8 mouse cellular contexts compared by ENCODE assay signal in the genomic region with DNA sequence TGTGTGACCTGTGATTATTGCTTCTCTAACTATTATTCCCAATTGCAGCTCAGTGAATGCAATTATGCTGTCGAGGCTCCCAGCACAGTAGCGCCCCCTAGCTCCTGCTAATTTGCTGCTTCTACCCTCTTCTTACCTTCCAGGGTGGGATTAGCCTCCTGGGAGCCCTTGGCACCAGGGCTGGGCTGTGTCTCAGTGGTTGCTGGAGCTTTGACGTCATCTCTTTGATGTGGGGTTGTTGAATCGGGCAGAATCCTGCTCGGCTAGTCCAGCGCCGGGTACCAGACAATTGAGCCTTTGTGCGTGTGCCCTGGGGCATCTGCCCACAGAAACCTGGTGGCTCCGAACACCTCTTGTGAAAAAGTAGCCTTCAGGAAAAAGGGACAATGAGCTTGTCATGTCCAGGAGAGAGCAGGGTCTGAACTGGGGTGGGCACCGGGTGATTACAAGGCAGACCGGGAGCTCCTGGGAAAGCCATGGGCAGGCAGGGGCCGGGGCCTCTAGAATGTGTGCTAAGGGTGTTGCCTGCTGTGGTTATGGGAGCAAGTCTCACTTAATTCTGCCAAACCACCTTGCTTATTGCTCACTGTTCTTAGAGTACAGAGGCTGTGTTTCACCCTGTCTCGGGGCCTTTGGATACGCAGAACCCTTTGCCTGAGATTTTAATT. TPM values are rescaled to one million over a fixed set of nuclear protein-coding genes. Genes with fewer than 3 reads are reported as not detected.
DNase-seq lines count a peak whose midpoint lies in the region; ATAC-seq and TF ChIP-seq lines count a peak whose summit lies in the region.

No protein-coding gene starts in this region.

- H3K4me3 ChIP-seq in kidney, adult 2 months (ENCODE audit: insufficient read depth, low read depth, low read length) = no peak overlapping the region
- no peak overlapping the region for H3K4me3 ChIP-seq in C2C12 (ENCODE audit: insufficient read depth, poor library complexity, severe bottlenecking)
- no peak overlapping the region for H3K4me3 ChIP-seq in embryonic facial prominence, embryonic 12.5 days
- no peak overlapping the region for H3K4me3 ChIP-seq in limb, embryonic 12.5 days (replicated peaks)

- intact Hi-C loops in left cerebral cortex, postnatal 36 days (cut with DNase I) = no loop called here

- 0 out of 2 replicates have a peak, but pooled peaks cover 3% of the 10 kb centered on the region for H3K9me3 ChIP-seq in embryonic facial prominence, embryonic 12.5 days
- peaks cover 8% of the 10 kb centered on the region; the same call in 1 of the 2 replicates for H3K9me3 ChIP-seq in limb, embryonic 12.5 days

- H3ac ChIP-seq in C2C12 (ENCODE audit: control insufficient read depth, insufficient read length, low read depth) = no peak overlapping the region

- TF ChIP-seq CTCF in kidney, adult 2 months (conservative IDR thresholded peaks at IDR 0.05; ENCODE audit: insufficient read depth, insufficient read length, low read depth, low read length) = peak; percentile 27
- peak; percentile 22 for TF ChIP-seq CTCF in C2C12 (IDR thresholded peaks at IDR 0.05; ENCODE audit: control insufficient read depth, insufficient read depth, insufficient read length)

- no peak for DNase-seq in kidney, adult 2 months
- no peak for DNase-seq in kidney, adult 9 months
- DNase-seq in left cerebral cortex, postnatal 36 days (ENCODE audit: low spot score in 2 of 2) = no peak
- DNase-seq in adrenal gland, postnatal 25 days = no peak

- 0 out of 2 replicates have a peak, but pooled peaks have one; percentile 52 for ATAC-seq in embryonic facial prominence, embryonic 12.5 days (ENCODE audit: insufficient number of reproducible peaks, insufficient read depth, low FRiP score, low TSS enrichment)
- ATAC-seq in limb, embryonic 12.5 days (ENCODE audit: insufficient number of reproducible peaks, insufficient read depth, low FRiP score, low TSS enrichment, low read depth) = peak; percentile 75
- no peak for ATAC-seq in activated CD4-positive, CD25-positive, alpha-beta regulatory T cell, adult 4 months

- H3K79me3 ChIP-seq in C2C12 (ENCODE audit: low read depth) = no peaks in the 10 kb centered on the region

- 41% methylated on average over 14 of the region's 14 CpGs for WGBS in kidney, adult 2 months
- WGBS in embryonic facial prominence, embryonic 12.5 days = 20% methylated on average over 14 of the region's 14 CpGs
- 24% methylated on average over 14 of the region's 14 CpGs for WGBS in limb, embryonic 12.5 days

- H3K9ac ChIP-seq in embryonic facial prominence, embryonic 12.5 days = no peak overlapping the region
- no peak overlapping the region for H3K9ac ChIP-seq in limb, embryonic 12.5 days (replicated peaks)

- 0 out of 2 replicates have a peak overlapping the region, but pooled peaks have one; percentile 4 for H3K4me2 ChIP-seq in embryonic facial prominence, embryonic 12.5 days (replicated peaks)
- H3K4me2 ChIP-seq in limb, embryonic 12.5 days = peak overlapping the region; percentile 3; the same call in 1 of the 2 replicates

- H3K4me1 ChIP-seq in kidney, adult 2 months (ENCODE audit: control insufficient read depth, insufficient read depth, low read length) = no peaks in the 10 kb centered on the region
- peaks cover 7% of the 10 kb centered on the region; the same call in 1 of the 2 replicates for H3K4me1 ChIP-seq in embryonic facial prominence, embryonic 12.5 days
- H3K4me1 ChIP-seq in limb, embryonic 12.5 days (replicated peaks) = peaks cover 20% of the 10 kb centered on the region; the same call in 1 of the 2 replicates

- no peak overlapping the region for H3K27ac ChIP-seq in kidney, adult 2 months (ENCODE audit: insufficient read depth, low read depth, low read length)
- peak overlapping the region; percentile 24; the same call in 1 of the 2 replicates for H3K27ac ChIP-seq in embryonic facial prominence, embryonic 12.5 days
- H3K27ac ChIP-seq in limb, embryonic 12.5 days = peak overlapping the region; percentile 67

- H3K36me3 ChIP-seq in kidney, adult 2 months (ENCODE audit: control insufficient read depth, insufficient read depth, low read length) = no peaks in the 10 kb centered on the region
- no peaks in the 10 kb centered on the region for H3K36me3 ChIP-seq in C2C12 (ENCODE audit: control insufficient read depth, insufficient read depth)
- H3K36me3 ChIP-seq in embryonic facial prominence, embryonic 12.5 days = no peaks in the 10 kb centered on the region
- no peaks in the 10 kb centered on the region for H3K36me3 ChIP-seq in limb, embryonic 12.5 days

- TF ChIP-seq POLR2A in kidney, adult 2 months (IDR thresholded peaks at IDR 0.05; ENCODE audit: low read depth, low read length) = no peak

- no peaks in the 10 kb centered on the region for H3K27me3 ChIP-seq in kidney, adult 2 months (replicated peaks; ENCODE audit: control insufficient read depth, insufficient read depth, low read length)
- no peaks in the 10 kb centered on the region for H3K27me3 ChIP-seq in C2C12 (ENCODE audit: control insufficient read depth, insufficient read depth, insufficient read length)
- no peaks in the 10 kb centered on the region for H3K27me3 ChIP-seq in embryonic facial prominence, embryonic 12.5 days
- 0 out of 2 replicates have a peak, but pooled peaks cover 3% of the 10 kb centered on the region for H3K27me3 ChIP-seq in limb, embryonic 12.5 days

- no peaks in the 10 kb centered on the region for H3K79me2 ChIP-seq in C2C12 (ENCODE audit: control insufficient read depth, insufficient read depth)

TF ChIP-seq in C2C12, 6 proteins besides CTCF, POLR2A, EP300 and RAD21:
- TF ChIP-seq MYOG (IDR thresholded peaks at IDR 0.05; ENCODE audit: control insufficient read depth, extremely low read depth, insufficient read length) (no peak), USF1 (IDR thresholded peaks at IDR 0.05; ENCODE audit: low read depth) (no peak), FOSL1 (IDR thresholded peaks at IDR 0.05; ENCODE audit: insufficient read depth, low read length, poor library complexity, severe bottlenecking) (no peak), MAX (IDR thresholded peaks at IDR 0.05) (no peak), MYOD1 (IDR thresholded peaks at IDR 0.05; ENCODE audit: control insufficient read depth, insufficient read length, low read depth) (no peak), CEBPB (IDR thresholded peaks at IDR 0.05; ENCODE audit: low read depth) (no peak)
TF ChIP-seq in C2C12: peak in this region for 0.

RNA-seq across cellular contexts. Expression of a gene that starts 44.7 kb away (rescaled TPM):
- 25.5 and 34.3 TPM in 2 replicates for polyA plus RNA-seq in kidney, adult 2 months (2012; rRNA removed)
- 48.6 TPM for polyA plus RNA-seq in C2C12 (2012; fragmentation: generic; extraction: Trizol)
- polyA plus RNA-seq in embryonic facial prominence, embryonic 12.5 days (2016; fragmentation: Nextera tagmentation; extraction: Ambion mirVana) = 75.3 and 77.2 TPM in 2 replicates
- 72.9 and 73.8 TPM in 2 replicates for polyA plus RNA-seq in limb, embryonic 12.5 days (2016; fragmentation: Nextera tagmentation; extraction: Ambion mirVana)
- 100 to 1,000 TPM; 188 to 213 TPM for polyA plus RNA-seq in activated CD4-positive, CD25-positive, alpha-beta regulatory T cell, adult 4 months (2017; shearing (Covaris generic))
- total RNA-seq in left cerebral cortex, postnatal 36 days (2021) = 10 to 100 TPM; 49.9 to 59.3 TPM
- total RNA-seq in adrenal gland, postnatal 25 days (2021) = 109 TPM in 2 replicates

RNA-seq across cellular contexts. Expression of a gene that starts 52.0 kb away (rescaled TPM):
- polyA plus RNA-seq in kidney, adult 2 months (2012; rRNA removed) = 172 and 319 TPM in 2 replicates
- 35.4 TPM for polyA plus RNA-seq in C2C12 (2012; fragmentation: generic; extraction: Trizol)
- polyA plus RNA-seq in embryonic facial prominence, embryonic 12.5 days (2016; fragmentation: Nextera tagmentation; extraction: Ambion mirVana) = 496 and 536 TPM in 2 replicates
- 510 and 528 TPM in 2 replicates for polyA plus RNA-seq in limb, embryonic 12.5 days (2016; fragmentation: Nextera tagmentation; extraction: Ambion mirVana)
- polyA plus RNA-seq in activated CD4-positive, CD25-positive, alpha-beta regulatory T cell, adult 4 months (2017; shearing (Covaris generic)) = 100 to 1,000 TPM; 271 to 367 TPM
- total RNA-seq in left cerebral cortex, postnatal 36 days (2021) = 100 to 1,000 TPM; 258 to 266 TPM
- total RNA-seq in adrenal gland, postnatal 25 days (2021) = 603 and 640 TPM in 2 replicates
